Mouse (Mus musculus) gastrocnemius, postnatal 10 days (tissue): Measurements from ENCODE around the gene Psmd11. TPM values are rescaled to one million over a fixed set of nuclear protein-coding genes. Genes with fewer than 3 reads are reported as not detected.

Experiments
- DNase-seq: peaks from one replicate; pipeline ENCODE4 v3.0.0; 2021; ENCODE audit warnings: mixed read lengths
- total RNA-seq, 2 experiments: library from RNA; stranded (reverse); gene quantifications; 2 replicates each; pipeline ENCODE4 v1.2.3; 2021

The Psmd11 gene
- total RNA-seq, 2 experiments from 2014 or later, result 121 to 126 TPM

DNA sequence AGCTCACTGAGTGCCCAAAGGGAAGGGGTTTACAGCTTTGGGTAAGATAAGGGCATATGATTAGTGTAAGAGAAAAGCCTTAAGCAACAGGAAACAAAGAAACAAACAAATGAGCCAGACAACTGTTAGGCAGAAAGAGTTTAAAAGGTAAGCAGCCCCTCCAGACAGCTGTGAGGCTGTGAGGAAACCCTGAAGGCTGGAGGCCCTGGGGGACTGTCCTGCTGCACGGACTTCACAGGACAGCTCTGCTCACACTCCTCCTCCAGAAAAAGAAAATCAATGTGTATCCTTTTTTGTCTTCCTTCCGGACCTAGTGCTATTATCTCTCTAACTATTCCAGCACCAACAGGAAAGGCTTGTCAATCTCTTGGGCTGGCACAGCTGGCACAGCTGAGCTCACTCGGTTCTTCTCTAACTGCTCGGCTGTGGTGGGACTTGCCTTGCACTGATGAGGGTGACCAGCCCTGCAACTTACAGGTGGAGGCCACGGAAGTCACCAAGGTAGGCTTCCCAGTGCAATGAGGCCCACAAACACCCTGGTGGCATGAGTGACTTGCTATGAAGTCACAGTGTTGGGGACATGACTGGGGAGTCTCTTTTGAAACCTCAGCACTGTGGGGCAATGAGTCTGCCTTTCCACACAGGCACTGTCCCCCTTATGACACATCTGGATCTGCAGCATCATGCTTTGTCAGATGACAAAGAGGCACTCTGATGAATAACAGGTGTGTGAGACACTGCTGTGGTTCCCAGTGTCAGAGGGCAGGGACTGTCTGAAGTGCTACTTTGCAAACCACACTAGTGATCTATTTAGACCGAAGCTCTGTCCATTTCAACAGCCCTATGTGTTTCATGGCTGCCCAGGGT, 76.3 kb downstream of the Psmd11 start:
- no peak for DNase-seq

DNA sequence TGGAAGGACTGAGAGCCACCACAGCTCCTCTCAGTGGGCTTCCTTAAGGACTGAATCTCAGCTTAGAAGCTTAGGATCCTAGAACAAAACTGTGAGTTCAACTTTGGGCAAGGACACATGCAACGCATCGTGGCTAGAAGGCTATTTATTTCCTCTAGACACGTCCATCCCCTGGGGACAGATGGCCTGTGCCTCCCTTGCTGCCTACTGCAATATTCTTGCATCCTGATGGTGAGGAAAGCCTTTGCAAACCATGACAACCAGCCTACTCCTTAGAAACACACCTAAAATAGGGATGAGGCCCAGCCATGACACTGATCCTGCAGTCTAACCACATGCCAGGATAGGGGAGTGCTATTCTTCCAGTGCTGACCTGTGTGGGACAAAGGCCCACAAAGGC, 77.2 kb downstream of the Psmd11 start:
- DNase-seq, result no peak

DNA sequence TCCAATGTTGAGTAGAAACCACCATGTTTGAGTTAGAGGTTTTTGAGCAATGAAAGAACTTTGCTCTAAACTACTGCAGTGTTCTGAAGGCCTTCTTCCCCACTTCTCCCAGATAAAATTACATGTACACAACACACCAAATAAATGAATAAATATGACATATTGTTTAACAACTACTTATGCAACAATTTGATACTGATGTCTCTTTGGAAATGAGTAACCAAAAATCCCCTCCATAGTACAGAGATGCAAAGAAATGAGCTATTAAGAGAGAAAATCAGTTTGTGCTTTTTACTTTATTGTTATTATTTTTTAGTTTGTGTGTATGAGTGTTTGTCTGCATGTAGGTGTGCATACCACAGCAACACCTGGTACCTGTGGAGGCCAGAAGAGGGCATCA, 78.1 kb downstream of the Psmd11 start:
- no peak for DNase-seq

- no peak for DNase-seq
These were observed 79.4 kb downstream of the Psmd11 start for GRCm38 (mm10) chr11:80507791-80508190.

DNA sequence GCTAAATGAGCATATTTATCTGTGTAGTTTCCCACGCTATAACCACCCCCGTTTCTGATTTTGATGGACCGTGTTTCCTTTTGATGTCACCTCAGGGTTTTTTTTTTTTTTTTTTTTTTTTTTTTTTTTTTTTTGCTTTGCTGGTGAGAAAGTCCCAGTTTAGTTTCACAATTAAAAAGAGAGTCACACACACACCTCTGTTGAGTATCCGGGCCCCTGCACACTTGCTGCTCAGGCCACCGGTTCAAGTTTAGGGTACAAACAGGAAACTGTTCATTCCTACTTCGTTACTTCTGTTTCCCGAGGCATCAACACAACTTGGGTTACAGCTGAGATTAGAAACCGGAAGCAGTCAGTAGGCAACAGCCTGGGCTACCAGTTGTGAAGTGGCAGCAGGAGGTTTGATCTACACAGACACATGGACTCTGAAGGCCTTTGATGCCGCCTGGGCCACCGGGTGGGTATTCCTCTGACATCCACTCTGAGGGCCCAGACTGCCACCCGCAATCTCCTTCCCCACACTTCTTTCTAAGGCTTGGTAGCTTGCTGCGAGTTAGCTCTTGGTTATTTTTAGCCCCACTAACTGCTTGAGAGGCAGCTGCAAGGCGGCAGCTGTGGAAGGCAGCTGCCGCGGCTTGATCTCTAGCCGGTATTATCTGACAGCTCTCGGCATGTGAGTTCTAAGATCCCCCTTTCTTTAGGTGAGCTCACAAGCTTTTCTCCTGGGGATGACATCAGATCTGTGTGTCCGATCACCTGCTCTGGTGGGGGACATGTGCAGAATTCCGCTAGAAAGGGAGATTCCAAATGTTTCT, 80.2 kb downstream of the Psmd11 start:
- peak; percentile 33 for DNase-seq

DNA sequence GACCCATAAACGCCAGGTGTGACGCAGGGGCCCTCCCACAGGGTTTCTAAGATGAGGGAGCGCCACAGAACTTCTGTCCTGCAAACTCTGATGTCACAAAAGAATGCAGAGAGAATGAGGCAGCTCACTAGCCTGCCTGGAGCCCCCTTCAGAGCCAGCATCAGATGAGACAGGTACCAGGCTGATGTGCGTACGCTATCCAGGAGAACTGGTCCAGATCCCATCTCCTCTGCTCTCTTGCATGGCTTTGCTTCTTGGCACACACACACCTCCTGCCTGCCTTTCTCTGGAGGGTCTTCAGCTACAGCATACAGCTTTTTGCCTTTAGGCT, 80.7 kb downstream of the Psmd11 start:
- DNase-seq, result no peak

DNA sequence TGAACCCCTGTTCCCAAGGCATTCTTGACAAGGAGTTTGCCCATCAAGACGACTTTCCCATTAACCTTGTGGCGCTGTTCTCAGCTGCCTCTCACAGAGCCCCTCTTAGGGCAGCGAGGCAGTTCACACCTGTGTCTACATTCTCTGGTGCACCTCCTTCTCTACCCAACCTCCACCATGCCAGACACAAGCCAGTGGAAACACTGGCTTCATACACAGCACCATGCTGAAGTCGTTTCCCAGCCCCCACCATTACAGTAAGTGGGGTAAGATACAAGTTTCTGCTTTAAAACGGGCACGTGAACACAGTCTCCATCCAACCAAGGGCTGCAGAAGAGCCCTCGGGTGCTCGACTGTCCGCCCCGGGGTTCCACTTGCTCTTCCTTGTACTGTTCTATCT, 81.7 kb downstream of the Psmd11 start:
- no peak for DNase-seq

GRCm38 (mm10) chr11:80512313-80513056, 84.1 kb downstream of the Psmd11 start:
- no peak for DNase-seq

DNA sequence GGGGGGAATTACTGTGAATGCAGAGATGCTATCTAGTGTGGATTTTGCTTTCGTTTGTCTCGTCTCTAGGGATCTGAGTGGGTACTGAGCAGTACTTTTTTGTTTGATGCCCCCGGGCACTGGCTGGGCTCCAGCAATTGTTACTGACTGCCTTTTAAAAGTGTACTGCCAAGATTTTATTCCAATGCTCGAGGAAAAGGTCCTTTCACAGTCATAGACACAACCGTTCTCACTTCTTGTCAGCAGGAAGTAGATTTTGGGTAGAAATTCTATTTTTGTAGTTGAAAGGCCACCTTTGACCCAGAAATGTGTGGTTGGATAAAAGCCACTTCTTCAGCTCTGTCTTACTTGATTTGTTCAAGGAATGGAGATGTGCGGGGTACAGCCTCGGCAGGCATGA, 85.4 kb downstream of the Psmd11 start:
- no peak for DNase-seq

GRCm38 (mm10) chr11:80515346-80515745, 86.9 kb downstream of the Psmd11 start:
- DNase-seq, result no peak

- no peak for DNase-seq
These were observed 87.5 kb downstream of the Psmd11 start for GRCm38 (mm10) chr11:80515895-80516294.

DNA sequence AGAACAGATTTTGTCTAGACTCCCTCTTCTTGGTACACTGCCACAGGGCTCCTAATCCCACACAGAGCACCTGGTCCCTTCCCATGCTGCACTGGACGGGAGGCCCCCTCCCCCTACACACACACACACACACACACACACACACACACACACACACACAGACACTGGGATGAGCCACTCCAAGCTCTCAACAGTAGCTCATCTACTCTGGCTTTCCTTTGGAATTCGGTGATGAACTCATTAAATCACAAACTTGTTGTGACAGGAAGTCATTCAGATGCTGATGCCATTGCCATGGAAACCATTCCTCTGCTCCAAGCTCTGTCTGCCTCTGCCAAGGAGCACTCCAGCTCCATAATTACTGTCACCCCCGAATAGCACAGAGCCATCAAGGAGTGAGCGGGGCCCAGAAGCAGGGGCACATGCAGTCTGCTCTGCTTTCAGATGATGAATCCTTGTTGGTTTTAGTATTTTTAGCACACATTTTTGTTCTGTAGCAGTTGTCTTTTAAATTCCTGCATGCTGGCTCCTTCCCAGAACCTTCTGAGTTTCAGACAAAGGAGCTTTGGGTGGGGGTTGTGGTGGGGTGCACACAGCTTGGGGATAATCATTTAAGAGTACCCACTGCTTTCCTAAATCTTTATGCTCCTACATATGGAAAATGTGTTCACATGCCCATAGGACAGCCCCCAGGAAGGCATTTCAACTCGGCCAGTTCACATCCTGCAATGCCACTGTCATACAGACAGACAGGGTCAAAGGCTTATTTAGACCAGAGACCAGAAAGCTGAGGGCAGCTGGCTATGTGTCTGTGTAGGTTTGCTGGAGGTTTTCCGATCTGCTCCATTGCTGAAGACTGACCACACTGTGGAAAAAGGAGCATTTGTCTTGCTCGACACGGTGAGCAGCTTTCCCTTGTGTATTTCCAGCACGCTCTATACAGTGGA, 90.3 kb downstream of the Psmd11 start:
- no peak for DNase-seq

DNA sequence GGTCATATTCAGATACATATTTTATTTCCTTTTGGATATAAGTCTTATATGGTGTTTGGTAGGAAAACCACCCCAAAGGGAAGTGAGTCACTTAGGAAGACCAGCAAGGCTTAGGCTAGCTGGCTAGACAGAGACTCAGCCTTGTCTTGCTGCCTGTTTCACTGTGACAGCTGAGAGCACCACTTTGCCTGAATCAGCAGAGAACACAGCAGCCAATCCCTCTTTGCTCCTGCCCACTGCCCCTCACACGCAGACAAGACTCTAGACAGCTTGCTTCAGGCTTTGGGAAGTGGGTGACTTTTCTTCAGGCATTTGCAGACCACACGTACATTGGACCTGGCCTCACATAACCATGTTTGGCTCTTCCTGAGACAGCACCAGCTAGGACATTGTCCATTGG, 92.7 kb downstream of the Psmd11 start:
- DNase-seq, result no peak

Other genes with a start within 250 kb of the Psmd11 start
- gene Rnf135, start 244.8 kb upstream of the Psmd11 start, total RNA-seq, result 1 to 10 TPM; 4.0 to 6.6 TPM
- gene Rhot1, start 219.6 kb upstream of the Psmd11 start, total RNA-seq, result 10 to 100 TPM; 45.4 to 50.6 TPM
- gene Rhbdl3, start 127.7 kb upstream of the Psmd11 start, total RNA-seq, result 10 to 100 TPM; 11.3 to 14.0 TPM
- gene 5730455P16Rik, start 50.6 kb upstream of the Psmd11 start, total RNA-seq, result 10 to 100 TPM; 25.5 to 25.9 TPM
- gene Zfp207, start 45.3 kb upstream of the Psmd11 start, total RNA-seq, result 10 to 100 TPM; 68.8 to 91.9 TPM
- 1 to 10 TPM; 5.5 to 7.2 TPM for gene Cdk5r1, start 48.4 kb downstream of the Psmd11 start, total RNA-seq